Mouse (Mus musculus): ENCODE measurements around the gene Stab2.

Gene Stab2

GRCm38 (mm10) chr10:86891066-86891465 is 116.8 kb downstream of the Stab2 start:
- in situ Hi-C loops (cut with MboI, MseI) = no loop called here

- in situ Hi-C loops (cut with MboI, MseI) = no loop called here
Measured at GRCm38 (mm10) chr10:86890166-86890930, 117.5 kb downstream of the Stab2 start.

- in situ Hi-C loops (cut with MboI, MseI) = no loop called here
Measured at GRCm38 (mm10) chr10:86889440-86889839, 118.4 kb downstream of the Stab2 start.

- in situ Hi-C loops (cut with MboI, MseI) = no loop called here
Measured at GRCm38 (mm10) chr10:86886434-86886833, 121.4 kb downstream of the Stab2 start.

GRCm38 (mm10) chr10:86881448-86881847 is 126.4 kb downstream of the Stab2 start:
- in situ Hi-C loops (cut with MboI, MseI) = no loop called here

GRCm38 (mm10) chr10:86880071-86880806 is 127.6 kb downstream of the Stab2 start:
- in situ Hi-C loops (cut with MboI, MseI) = no loop called here

- in situ Hi-C loops (cut with MboI, MseI) = no loop called here
Measured at GRCm38 (mm10) chr10:86878721-86879120, 129.1 kb downstream of the Stab2 start.

- in situ Hi-C loops (cut with MboI, MseI) = no loop called here
Measured at GRCm38 (mm10) chr10:86872591-86872990, 135.2 kb downstream of the Stab2 start.

GRCm38 (mm10) chr10:86872121-86872520 is 135.7 kb downstream of the Stab2 start:
- in situ Hi-C loops (cut with MboI, MseI) = no loop called here

- in situ Hi-C loops (cut with MboI, MseI) = no loop called here
Measured at GRCm38 (mm10) chr10:86863429-86863828, 144.4 kb downstream of the Stab2 start.

- in situ Hi-C loops (cut with MboI, MseI) = no loop called here
Measured at GRCm38 (mm10) chr10:86862496-86862895, 145.3 kb downstream of the Stab2 start.

GRCm38 (mm10) chr10:86860396-86860795 is 147.4 kb downstream of the Stab2 start:
- in situ Hi-C loops (cut with MboI, MseI) = no loop called here

- in situ Hi-C loops (cut with MboI, MseI) = no loop called here
Measured at GRCm38 (mm10) chr10:86853433-86853832, 154.4 kb downstream of the Stab2 start.

- in situ Hi-C loops (cut with MboI, MseI) = no loop called here
Measured at GRCm38 (mm10) chr10:86852160-86852559, 155.7 kb downstream of the Stab2 start.

- in situ Hi-C loops (cut with MboI, MseI) = no loop called here
Measured at GRCm38 (mm10) chr10:86849508-86849907, 158.3 kb downstream of the Stab2 start.

- in situ Hi-C loops (cut with MboI, MseI) = no loop called here
Measured at GRCm38 (mm10) chr10:86849087-86849486, 158.7 kb downstream of the Stab2 start.

GRCm38 (mm10) chr10:86846926-86847467 is 160.8 kb downstream of the Stab2 start:
- in situ Hi-C loops (cut with MboI, MseI) = no loop called here

GRCm38 (mm10) chr10:86842659-86843058 is 165.2 kb downstream of the Stab2 start:
- in situ Hi-C loops (cut with MboI, MseI) = no loop called here

GRCm38 (mm10) chr10:86838827-86839226 is 169.0 kb downstream of the Stab2 start:
- in situ Hi-C loops (cut with MboI, MseI) = no loop called here

GRCm38 (mm10) chr10:86836784-86837183 is 171.0 kb downstream of the Stab2 start:
- in situ Hi-C loops (cut with MboI, MseI) = no loop called here

- in situ Hi-C loops (cut with MboI, MseI) = no loop called here
Measured at GRCm38 (mm10) chr10:86829515-86829914, 178.3 kb downstream of the Stab2 start.

GRCm38 (mm10) chr10:86828221-86829135 is 179.3 kb downstream of the Stab2 start:
- in situ Hi-C loops (cut with MboI, MseI) = no loop called here
